Mouse (Mus musculus): ENCODE data around the gene Traip. TPM values are rescaled to one million over a fixed set of nuclear protein-coding genes. Genes with fewer than 3 reads are reported as not detected.
"Not testable (repeated sequence)": the region's sequence is repeated elsewhere in the genome, so short reads cannot be mapped to it uniquely, and the experiment has no call there.

Traip gene
- polyA plus RNA-seq, 1 experiment from 2014 or later, result 29.4 TPM

GRCm38 (mm10) chr9:108013577-108013976 is 63.6 kb downstream of the Traip start:
- H3K4me3 ChIP-seq; H3K4me2 ChIP-seq (replicated peaks); H3K9me3 ChIP-seq; H3K27ac ChIP-seq; H3K9ac ChIP-seq; H3K27me3 ChIP-seq; H3K4me1 ChIP-seq; ATAC-seq (ENCODE audit: insufficient number of reproducible peaks, insufficient read depth, low FRiP score, low TSS enrichment): not testable (repeated sequence)
- 93% methylated on average over 2 of the region's 2 CpGs for WGBS
- H3K36me3 ChIP-seq, result peaks cover 21% of the 10 kb centered on the region

- Histone ChIP-seq H3K4me1 (no peaks in the 10 kb centered on the region), H3K4me2 (replicated peaks) (no peak overlapping the region)
Measured at GRCm38 (mm10) chr9:108017127-108017526, 67.2 kb downstream of the Traip start.

GRCm38 (mm10) chr9:108020741-108021140 is 70.8 kb downstream of the Traip start:
- no peak overlapping the region for H3K9ac ChIP-seq
- H3K27ac ChIP-seq, result no peak overlapping the region
- peaks cover 26% of the 10 kb centered on the region for H3K36me3 ChIP-seq
- H3K4me1 ChIP-seq, result no peaks in the 10 kb centered on the region
- no peak overlapping the region for H3K4me2 ChIP-seq (replicated peaks)
- no peaks in the 10 kb centered on the region for H3K27me3 ChIP-seq
- WGBS, result 89% methylated on average over 1 of the region's 1 CpGs
- no peak overlapping the region for H3K4me3 ChIP-seq
- no peak for ATAC-seq (ENCODE audit: insufficient number of reproducible peaks, insufficient read depth, low FRiP score, low TSS enrichment)
- H3K9me3 ChIP-seq, result no peaks in the 10 kb centered on the region

More at GRCm38 (mm10) chr9:108017127-108017526, 67.2 kb downstream of the Traip start:
- 80% methylated on average over 3 of the region's 3 CpGs for WGBS
- Histone ChIP-seq H3K27ac (no peak overlapping the region), H3K36me3 (peaks cover 21% of the 10 kb centered on the region), H3K9me3 (no peaks in the 10 kb centered on the region), H3K4me3 (no peak overlapping the region), H3K27me3 (no peaks in the 10 kb centered on the region), H3K9ac (no peak overlapping the region)
- ATAC-seq (ENCODE audit: insufficient number of reproducible peaks, insufficient read depth, low FRiP score, low TSS enrichment), result no peak

Other genes starting within 250 kb of the Traip start
- gene Sema3f, start 239.7 kb upstream of the Traip start, polyA plus RNA-seq (2016; fragmentation: Nextera tagmentation; extraction: Ambion mirVana), result 52.4 and 53.1 TPM in 2 replicates
- gene Rbm5, start 179.1 kb upstream of the Traip start, polyA plus RNA-seq (2016; fragmentation: Nextera tagmentation; extraction: Ambion mirVana), result 232 and 261 TPM in 2 replicates
- 103 and 110 TPM in 2 replicates for gene Rbm6, start 76.9 kb upstream of the Traip start, polyA plus RNA-seq (2016; fragmentation: Nextera tagmentation; extraction: Ambion mirVana)
- gene Mon1a, start 62.0 kb upstream of the Traip start, polyA plus RNA-seq (2016; fragmentation: Nextera tagmentation; extraction: Ambion mirVana), result 11.3 and 14.1 TPM in 2 replicates
- 2.8 and 3.6 TPM in 2 replicates for gene Mst1r, start 43.3 kb upstream of the Traip start, polyA plus RNA-seq (2016; fragmentation: Nextera tagmentation; extraction: Ambion mirVana)
- gene Actl11, start 21.7 kb upstream of the Traip start, polyA plus RNA-seq (2016; fragmentation: Nextera tagmentation; extraction: Ambion mirVana), result not detected in 2 replicates
- 7.0 and 7.5 TPM in 2 replicates for gene Camkv, start 14.5 kb upstream of the Traip start, polyA plus RNA-seq (2016; fragmentation: Nextera tagmentation; extraction: Ambion mirVana)
- 24.6 and 25.0 TPM in 2 replicates for gene Uba7, start 25.4 kb downstream of the Traip start, polyA plus RNA-seq (2016; fragmentation: Nextera tagmentation; extraction: Ambion mirVana)
- gene Gm20661, start 32.9 kb downstream of the Traip start, polyA plus RNA-seq (2016; fragmentation: Nextera tagmentation; extraction: Ambion mirVana), result 8.8 and 11.0 TPM in 2 replicates
- gene Inka1, start 35.7 kb downstream of the Traip start, polyA plus RNA-seq (2016; fragmentation: Nextera tagmentation; extraction: Ambion mirVana), result 97.0 and 98.9 TPM in 2 replicates
- 14.6 and 16.2 TPM in 2 replicates for gene Cdhr4, start 42.4 kb downstream of the Traip start, polyA plus RNA-seq (2016; fragmentation: Nextera tagmentation; extraction: Ambion mirVana)
- gene Gm20662, start 46.2 kb downstream of the Traip start, polyA plus RNA-seq (2016; fragmentation: Nextera tagmentation; extraction: Ambion mirVana), result 0.51 and 0.85 TPM in 2 replicates
- 82.2 and 85.6 TPM in 2 replicates for gene Ip6k1, start 52.4 kb downstream of the Traip start, polyA plus RNA-seq (2016; fragmentation: Nextera tagmentation; extraction: Ambion mirVana)
- gene Gmppb, start 99.1 kb downstream of the Traip start, polyA plus RNA-seq (2016; fragmentation: Nextera tagmentation; extraction: Ambion mirVana), result 25.1 and 28.8 TPM in 2 replicates
- gene Amigo3, start 103.0 kb downstream of the Traip start, polyA plus RNA-seq (2016; fragmentation: Nextera tagmentation; extraction: Ambion mirVana), result 3.1 and 4.2 TPM in 2 replicates
- gene Mst1, start 130.3 kb downstream of the Traip start, polyA plus RNA-seq (2016; fragmentation: Nextera tagmentation; extraction: Ambion mirVana), result 0.29 and 0.31 TPM in 2 replicates
- gene Rnf123, start 133.2 kb downstream of the Traip start, polyA plus RNA-seq (2016; fragmentation: Nextera tagmentation; extraction: Ambion mirVana), result 34.5 and 38.2 TPM in 2 replicates
- 54.7 and 55.0 TPM in 2 replicates for gene Apeh, start 144.5 kb downstream of the Traip start, polyA plus RNA-seq (2016; fragmentation: Nextera tagmentation; extraction: Ambion mirVana)
- 1.1 and 1.5 TPM in 2 replicates for gene Bsn, start 240.2 kb downstream of the Traip start, polyA plus RNA-seq (2016; fragmentation: Nextera tagmentation; extraction: Ambion mirVana)

Data from embryonic facial prominence, embryonic 12.5 days (tissue).